Mouse (Mus musculus) Muller cell, postnatal 12 days (primary cell): ENCODE measurements at regions not wholly inside any gene's neighbourhood (a gene's known extent, or its start where the extent isn't known, plus 50 kb on each side); places are given as distances from the start of the nearest gene placed in this dataset.

Experiments
- DNase-seq: peaks from one replicate; pipeline ENCODE4 v3.0.0-alpha.2; 2015; ENCODE audit errors: inconsistent ontology term

DNA sequence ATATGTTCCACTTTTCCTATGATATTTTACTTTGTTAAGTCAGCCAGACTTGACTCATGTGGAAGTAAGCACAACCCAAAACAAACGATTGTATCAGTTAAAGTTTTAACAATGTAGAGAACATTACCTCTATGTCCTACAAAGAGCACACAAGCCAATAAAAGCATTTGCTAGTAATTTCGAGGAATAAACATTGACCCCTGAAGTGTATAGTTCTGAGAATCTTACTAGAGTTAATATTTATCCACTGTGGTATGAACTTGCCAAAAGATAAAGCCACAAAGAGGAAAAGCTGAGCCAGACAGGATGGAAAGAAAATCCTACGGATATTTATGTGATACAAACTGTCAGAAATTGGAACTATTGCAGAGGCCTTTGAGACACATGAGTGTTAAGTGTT, 161.5 kb upstream of the Mbnl1 start:
- no peak for DNase-seq

DNA sequence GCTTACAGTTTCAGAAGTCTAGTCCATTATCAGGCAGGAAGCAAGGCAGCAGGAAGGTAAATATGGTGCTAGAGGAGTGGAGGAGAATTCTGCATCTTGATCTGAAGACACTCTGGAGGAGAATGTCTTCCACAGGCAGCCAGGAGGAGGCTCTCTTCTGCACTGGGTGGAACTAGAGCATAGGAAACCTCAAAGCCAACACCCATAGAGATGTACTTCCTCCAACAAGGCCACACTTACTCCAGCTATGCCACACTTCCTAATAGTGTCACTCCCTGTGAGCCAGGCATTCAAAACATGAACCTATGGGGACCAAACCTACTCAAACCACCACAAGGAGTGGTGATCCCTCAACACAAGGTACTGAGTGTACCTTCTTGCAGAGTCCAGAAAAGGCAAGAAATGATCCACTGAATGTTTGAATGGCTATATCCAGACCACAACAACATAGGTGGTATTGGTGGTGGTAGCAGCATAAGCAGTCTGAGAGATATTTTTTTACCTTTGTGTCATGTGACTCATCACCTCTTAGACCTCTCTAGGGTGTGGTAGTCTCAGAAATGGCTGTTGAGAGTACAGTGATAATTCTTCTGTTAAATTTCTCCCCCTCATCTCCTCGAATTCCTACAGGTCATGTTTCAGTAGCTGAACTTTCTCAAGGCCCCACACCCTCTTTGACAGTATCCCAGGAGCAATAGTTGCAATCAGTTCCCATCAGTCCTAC, 152.3 kb upstream of the Mbnl1 start:
- DNase-seq, result no peak

DNA sequence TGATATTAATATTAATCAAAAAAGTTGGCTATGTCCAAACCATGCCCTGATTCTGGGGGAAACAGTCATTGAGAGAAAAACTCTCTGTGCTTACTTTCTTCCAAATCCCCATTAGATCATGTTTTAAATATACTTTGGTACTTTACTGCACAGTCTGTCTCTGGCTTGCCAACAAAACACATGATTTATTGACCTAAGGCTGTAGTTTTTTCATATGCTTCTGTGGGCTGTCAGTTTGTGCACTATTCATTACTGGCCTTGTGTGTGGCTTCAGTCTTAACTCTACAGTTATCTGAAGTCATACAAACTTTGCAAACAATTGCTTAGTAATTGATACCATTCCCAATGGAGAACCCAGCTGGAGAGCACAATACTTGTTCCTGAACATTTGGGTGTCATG, 149.1 kb upstream of the Mbnl1 start:
- no peak for DNase-seq

DNA sequence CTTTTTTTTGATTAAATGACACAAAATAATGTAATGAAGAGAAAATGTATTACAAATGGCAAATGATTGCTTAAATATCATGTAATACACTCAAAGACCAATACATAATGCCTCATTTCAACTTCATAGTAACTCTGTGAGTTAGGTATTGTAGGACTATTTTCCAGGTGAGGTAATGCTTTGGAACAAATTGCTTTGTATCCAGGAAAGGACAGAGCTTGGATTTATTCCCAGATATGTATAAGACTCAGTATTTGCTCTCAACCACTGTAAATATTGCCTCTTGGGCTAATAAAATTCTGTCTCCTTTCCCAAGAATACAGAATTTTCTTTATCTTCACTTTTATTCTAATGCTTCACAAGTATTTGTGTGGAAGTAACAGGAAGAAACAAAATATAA, 148.2 kb upstream of the Mbnl1 start:
- no peak for DNase-seq

DNA sequence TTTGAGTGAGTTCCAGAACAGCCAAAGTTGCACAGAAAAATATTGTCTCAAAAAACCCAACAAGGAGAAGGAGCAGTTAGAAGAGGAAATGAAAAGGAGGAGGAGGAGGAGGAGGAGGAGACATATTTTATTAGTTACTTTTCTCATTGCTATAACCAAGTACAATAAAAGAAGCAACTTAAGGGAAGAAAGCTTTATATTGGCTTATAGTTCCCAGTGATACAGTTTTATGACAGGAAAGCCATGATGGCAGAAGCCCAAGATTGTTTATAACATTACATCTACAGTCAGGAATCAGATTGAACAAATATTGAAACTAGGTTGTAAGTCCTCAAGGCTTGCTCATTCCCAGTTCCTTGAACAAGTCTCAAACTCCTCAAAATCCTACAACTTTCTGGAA, 147.7 kb upstream of the Mbnl1 start:
- no peak for DNase-seq

DNA sequence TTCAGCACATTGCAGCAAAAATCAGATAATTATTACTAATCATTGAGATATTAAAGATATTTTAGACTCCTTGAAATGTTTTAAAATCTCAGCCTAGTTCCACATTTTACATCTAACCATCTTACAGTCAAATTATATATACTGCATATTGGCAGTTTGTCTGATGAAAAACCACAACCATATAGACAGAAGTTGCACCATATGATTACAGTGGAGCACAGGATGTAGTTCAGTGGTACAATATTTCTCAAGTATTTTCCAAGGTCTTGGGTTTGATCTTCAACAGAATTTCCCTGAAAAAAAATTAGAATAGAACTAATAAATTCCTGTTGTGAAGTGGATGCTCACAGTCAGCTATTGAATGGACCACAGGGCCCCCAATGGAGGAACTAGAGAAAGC, 140.2 kb upstream of the Mbnl1 start:
- DNase-seq, result no peak

DNA sequence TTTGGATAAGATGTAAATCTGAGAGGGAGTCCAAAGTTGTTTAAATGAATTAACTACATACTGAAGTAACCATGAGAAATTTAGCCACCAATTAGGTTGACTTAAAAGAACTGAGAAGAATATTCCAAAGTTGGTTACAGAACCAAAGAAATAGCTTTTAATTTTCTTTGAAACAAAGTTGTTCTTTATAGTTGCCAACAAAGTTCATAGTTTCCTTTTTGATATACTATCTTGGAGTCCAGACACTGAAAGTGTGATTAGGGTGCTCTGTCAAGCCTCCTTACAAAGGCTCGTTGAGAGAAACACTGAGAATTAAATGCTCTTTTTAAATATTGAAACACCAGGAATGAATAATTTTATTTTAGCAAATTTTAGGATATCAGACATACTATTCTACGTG, 139.0 kb upstream of the Mbnl1 start:
- DNase-seq, result no peak

DNA sequence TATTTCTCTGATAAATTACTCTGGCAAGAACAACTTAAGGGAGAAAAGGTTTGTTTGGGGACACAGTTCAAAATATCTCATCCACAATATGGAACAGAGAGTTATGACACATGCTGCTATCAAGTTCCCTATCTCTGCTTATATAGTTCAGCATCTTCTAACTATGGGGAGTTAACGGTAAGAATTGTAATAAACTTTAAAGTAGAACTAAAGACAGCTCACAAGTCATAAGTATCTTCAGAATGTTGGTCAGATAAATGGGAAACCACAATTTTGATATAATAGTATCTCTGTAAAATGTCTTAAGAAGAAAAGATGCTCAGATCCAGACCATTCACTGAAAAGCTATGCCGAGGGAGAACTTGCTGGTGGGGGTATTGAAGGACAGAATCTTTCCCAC, 138.5 kb upstream of the Mbnl1 start:
- DNase-seq, result no peak

DNA sequence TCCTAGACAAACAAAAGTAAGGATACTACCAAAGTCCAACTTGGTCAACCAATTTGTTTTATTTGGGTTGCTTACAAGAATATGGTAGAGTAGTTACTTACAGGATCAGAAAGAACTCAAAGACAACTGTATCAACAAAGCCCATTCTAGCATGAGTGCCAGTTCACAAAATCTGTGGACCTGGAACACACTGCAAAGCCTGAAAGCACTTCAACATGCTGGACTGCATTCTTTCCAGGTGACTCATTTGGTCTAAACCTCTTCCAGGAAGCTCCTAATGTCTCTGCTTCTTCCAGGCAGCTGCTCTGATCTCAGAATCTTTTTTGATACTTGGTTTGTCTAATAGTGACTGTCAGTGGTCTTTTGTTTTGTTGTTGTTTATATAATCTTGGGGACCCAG, 126.2 kb upstream of the Mbnl1 start:
- peak; percentile 81 for DNase-seq

DNA sequence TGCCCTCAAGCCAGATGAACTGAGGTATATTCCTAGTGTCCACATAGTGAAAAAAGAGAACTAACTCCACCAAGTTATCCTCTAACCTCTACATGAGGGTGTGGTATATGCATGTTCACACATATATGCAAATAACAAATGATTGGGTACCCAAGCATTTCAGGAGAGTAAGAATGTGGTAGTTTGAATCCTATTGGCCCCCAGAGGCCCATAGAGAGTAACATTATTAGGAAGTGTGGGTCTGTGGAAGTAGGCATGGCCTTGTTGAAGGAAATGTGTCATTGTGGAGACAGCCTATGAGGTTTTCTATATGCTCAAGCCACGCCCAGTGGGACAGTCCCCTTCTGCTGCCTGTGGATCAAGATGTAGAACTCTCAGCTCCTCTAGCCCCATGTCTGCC, 125.6 kb upstream of the Mbnl1 start:
- DNase-seq, result no peak

DNA sequence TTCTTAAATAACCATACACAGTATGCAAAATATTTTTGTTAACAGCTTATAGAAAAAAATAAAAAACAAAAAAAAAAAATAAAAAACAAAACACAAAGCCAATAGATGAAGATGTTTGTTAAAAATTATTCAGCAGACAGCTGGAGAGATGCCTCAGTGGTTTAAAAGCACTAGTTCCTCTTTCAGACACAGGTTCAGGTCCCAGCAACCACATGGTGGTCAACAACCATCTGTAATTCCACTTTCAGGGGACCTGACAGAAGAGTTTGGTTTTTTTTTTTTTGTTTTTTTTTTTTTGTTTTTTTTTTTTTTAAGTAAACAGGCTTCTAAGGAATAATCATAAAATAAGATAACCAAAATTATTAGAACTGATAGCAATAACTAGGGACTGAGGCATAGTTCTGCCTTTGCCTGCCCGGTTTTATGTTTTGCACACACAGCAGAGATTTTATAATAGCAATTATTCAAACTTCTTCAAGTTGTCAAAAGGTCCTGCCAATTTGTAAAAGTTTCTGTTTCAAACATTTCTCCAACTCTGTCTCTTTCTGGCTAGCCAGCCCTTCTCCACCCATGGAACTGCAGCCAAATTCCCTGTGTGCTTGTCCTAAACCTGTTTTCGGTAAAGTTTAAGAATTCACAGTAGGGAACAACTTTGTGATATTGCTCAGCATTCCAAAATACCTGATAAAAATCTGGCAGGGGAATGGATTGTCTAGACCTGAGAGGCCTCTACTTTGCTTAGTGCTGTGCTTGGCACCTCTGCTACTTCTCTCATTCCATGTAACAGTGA, 101.3 kb upstream of the Mbnl1 start:
- DNase-seq, result peak; percentile 5

DNA sequence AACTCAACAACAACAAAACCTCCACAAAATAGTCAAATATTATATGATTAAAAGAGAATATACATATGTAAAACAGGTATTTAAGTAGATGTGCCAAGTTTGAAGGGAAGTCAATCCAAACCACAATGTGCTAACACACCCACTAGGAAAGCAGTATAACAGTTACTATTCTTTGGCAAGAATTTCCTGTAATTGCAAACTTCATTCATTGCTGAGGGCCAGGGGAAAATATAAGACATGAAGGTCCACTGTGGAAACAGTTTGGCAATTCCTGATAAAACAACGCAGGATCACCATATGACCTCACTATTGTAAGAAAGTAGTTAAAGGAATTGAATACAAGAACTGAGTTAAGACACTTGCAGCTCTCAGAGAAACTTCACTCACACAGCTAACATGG, 99.0 kb upstream of the Mbnl1 start:
- no peak for DNase-seq

DNA sequence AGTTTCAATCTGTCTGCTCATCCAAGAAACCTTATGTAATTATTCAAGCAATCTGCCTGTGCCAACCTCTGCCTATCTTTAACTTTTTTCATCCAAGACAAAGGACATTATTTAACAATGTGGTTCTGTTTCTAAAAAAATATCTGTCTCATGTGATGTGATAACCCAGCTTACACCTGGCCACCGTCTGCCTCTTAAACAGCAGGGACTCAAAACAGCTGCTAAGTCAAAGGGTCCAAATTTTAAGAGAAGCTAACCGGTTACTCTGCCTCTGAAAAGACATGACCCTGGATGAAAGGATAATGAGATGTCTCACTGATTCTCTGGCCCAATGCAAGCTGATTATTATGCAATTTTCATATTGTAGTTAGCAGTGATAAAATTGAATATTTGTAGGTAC, 84.0 kb upstream of the Mbnl1 start:
- no peak for DNase-seq

DNA sequence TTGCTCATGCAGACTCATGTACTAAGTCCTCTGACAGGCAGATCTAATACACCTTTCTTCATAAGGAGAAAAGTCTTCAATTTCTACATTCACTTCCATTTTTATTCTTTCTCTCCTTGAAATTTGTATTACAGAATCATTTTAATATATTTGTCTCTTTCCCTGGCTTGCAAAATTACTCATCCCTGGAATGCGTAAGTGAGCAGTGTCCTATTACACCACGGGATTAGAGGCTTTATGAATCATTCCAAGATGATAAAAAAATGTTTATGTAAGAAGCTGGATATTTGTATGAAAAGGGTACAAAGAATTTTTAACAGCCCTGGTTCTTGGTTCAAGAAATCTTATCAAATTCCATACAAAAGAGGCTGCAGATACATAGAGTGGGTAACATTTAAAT, 83.6 kb upstream of the Mbnl1 start:
- DNase-seq, result peak; percentile 52

DNA sequence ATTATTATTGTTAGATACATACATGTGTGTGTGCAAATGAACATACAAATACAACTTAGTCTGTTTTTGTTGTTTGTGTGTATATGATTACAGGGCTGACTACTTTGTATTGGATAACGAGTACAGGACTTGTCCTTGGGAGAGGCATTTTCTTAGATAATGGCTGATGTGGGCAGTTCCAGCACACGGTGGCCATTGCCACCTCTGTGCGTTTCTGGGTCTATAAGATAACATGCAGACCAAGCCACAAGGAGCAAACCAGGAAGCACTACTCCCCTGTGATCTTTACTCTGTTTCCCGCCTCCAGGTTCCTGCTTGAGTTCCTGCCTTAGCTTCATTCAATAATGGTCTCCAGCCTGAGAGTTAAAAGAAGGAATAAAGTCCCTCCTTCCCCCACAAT, 77.3 kb upstream of the Mbnl1 start:
- DNase-seq, result no peak

DNA sequence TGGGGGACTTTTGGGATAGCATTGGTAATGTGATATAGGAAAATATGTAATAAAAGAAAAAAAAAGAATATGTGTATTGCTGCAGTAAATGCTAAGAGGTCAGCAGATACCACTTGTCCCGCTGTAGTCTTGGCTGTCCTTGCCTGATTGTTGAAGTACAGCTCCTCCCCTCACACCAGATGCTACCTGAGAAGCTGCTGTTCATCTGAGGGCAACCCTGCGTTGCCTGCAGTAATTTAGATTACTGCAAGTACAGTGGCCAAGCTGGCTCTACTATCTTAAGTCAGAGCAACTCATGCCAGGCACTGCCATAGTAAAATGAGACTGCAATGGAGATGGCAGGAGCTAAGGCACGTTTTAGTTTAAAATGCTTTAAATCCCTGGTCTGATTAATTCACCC, 75.7 kb upstream of the Mbnl1 start:
- no peak for DNase-seq

DNA sequence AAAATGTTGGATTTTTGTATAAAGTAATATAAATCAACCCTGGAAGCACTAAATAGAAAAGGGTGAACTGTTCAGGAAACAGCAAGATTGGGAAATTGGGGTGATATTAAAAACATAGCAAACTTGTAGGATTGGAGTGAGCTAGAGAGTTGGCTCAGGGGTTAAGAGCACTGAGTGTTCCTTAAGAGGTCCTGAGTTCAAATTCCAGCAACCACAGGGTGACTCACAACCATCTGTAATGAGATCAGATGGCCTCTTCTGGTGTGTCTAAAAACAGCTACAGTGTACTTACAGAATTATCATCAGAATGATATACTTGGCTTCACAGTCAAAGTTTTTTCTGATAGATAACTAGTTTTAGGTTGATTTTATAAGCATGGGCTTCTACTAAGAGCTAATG, 73.8 kb upstream of the Mbnl1 start:
- DNase-seq, result no peak

DNA sequence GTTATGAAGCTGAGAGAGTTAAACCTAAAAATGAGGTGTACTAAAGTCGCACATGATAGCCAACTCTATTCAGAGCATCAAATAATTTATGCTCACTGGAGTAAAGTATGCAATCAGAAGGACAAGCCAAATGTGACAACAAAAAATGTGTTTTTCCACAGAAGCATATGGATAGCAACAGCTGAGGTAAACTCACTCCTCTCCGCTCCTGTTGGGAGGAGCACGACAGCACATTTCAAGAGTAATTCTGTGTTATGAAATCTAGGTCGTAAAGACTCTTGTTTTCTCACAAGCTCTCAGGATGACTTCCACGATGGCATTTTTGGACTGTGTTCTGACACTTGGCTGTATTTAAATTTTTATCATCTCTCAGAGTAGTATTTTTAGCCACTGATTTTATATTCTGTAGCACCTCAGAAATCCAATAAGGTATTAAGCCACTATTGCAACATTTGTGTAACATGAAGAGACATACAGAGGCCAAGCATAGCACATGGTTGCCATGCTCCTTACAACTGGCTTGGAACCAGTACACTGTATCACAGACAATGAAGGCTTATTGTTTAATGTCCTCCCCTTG, 70.3 kb upstream of the Mbnl1 start:
- DNase-seq, result no peak

DNA sequence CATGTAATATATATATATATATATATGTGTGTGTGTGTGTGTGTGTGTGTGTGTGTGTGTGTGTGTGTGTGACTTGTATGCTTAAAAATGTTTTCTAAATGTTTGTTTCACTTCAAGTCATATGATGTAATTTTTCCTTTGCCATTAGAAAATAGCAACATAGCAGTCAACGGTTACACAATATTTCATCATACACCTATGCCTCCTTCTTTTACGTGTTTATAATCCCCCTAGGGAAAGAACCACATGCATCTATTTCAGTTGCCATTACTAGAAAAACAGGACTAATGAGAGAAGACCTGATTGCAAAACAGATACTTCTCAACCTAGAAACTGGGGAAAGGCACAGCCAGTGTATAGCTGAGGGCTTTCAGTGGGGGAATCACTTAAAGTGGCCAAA, 65.2 kb upstream of the Mbnl1 start:
- no peak for DNase-seq

DNA sequence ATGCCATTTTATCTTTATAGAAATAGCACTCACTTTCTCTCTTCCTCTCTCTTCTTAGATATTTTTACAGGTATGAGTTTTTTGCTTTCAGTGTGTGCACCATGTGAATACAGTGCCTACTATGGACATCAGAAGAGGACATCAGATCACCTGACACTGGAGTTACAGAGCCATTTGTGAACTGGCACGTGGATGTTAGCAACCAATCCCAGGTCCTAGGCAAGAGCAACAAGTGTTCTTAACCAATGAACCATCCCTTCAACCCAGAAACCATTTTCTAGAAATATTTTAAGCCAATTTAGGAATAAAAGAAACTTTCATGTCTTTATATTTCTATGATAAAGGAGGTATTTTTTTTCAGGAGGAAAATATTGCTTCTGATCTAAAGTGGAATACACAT, 64.7 kb upstream of the Mbnl1 start:
- DNase-seq, result no peak

DNA sequence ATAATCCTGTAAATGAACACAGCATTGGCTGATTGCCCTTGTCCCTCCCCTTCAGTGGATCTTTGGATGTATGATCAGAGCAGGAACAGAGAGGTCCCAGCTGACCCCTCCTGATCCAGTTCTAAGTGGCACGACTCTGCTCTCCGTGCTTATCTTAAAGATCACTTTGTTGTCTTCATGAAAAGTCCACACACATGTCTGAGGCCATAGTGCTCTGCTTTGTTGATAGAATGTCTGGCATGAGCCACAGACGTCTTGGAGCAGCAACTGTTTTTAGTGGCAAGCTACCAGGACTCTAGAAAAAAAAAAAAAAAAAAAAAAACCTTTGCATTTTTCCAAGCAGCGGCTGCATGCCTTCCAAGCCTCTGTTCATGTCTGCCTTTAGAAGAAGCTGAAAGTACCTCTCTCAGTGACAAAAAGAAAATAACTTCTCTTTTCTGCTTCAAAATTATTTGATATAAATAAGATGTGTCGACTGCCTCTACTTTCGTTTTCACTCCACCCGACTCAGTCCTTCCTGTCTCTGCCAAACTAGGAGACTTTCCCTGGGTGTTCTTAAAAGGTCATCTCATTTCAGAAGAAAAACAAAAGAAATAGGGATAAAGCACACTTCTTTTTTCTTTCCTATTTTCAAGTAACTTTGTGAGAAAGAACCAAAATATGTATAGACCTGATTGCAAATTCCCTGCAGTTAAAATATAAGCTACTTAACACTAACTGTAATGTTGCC, 63.9 kb upstream of the Mbnl1 start:
- peak; percentile 69 for DNase-seq

DNA sequence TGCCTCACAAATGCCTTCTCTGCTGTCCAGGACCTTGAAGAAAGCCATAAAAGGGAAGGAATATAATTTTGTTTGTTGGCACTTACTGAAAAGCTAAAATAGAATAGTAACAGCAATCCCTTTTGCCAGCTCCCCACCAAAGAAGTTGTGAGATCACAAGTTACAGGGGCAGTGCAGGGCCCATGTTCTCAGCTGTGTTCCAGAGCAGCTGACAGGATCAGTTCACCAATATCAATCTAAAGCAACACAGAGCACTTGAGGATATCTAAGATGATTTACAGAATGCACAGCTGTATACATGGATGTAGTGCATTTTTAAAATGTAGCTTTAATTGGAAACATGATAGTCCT, 63.4 kb upstream of the Mbnl1 start:
- no peak for DNase-seq

DNA sequence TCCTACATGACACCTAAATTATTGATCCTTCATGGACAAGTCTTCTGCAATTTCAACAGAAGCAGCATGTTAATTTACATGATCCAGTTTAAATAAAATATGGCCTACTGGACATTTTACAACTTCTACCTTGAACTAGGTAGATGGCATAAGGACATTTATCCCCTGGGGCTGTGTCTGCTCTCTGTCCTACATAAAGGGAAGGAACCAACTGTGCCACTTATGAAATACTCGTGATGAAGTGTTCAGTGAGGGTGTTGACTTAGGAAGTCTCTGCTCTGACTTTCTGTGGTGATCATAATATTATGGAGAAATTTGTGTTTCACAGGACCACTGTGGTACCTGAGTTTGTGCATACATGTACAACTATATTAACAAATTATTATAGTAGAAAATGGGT, 60.9 kb upstream of the Mbnl1 start:
- no peak for DNase-seq
